Mouse (Mus musculus) midbrain, embryonic 12.5 days (tissue): ENCODE measurements at regions not wholly inside any gene's neighbourhood (a gene's known extent, or its start where the extent isn't known, plus 50 kb on each side); places are given as distances from the start of the nearest gene placed in this dataset.

Source experiments
- ATAC-seq: fragments of 200-750 bp; cut with Nextera tagmentation; 2 replicates; pipeline ENCODE4 v1.8.0; 2017; ENCODE audit warnings: low read depth, moderate TSS enrichment, moderate library complexity; ENCODE audit not compliant: low FRiP score
- H3K27ac ChIP-seq: fragments of 300-500 bp; sonication (generic); replicated peaks from 2 replicates; pipeline ENCODE4 v1.5.1; 2016; ENCODE audit warnings: mild to moderate bottlenecking
- H3K27me3 ChIP-seq: fragments of 300-500 bp; sonication (generic); 2 replicates; pipeline ENCODE4 v1.6.1; 2016; ENCODE audit warnings: mild to moderate bottlenecking
- H3K36me3 ChIP-seq: fragments of 300-500 bp; sonication (generic); 2 replicates; pipeline ENCODE4 v1.6.1; 2016
- H3K4me1 ChIP-seq: fragments of 300-500 bp; sonication (generic); 2 replicates; pipeline ENCODE4 v1.6.1; 2016
- H3K4me2 ChIP-seq: fragments of 300-500 bp; sonication (generic); replicated peaks from 2 replicates; pipeline ENCODE4 v1.6.1; 2016; ENCODE audit warnings: mild to moderate bottlenecking, moderate library complexity
- H3K4me3 ChIP-seq: fragments of 300-500 bp; sonication (generic); 2 replicates; pipeline ENCODE4 v1.5.1; 2016; ENCODE audit warnings: mild to moderate bottlenecking
- H3K9ac ChIP-seq: fragments of 300-500 bp; sonication (generic); replicated peaks from 2 replicates; pipeline ENCODE4 v1.6.1; 2016; ENCODE audit warnings: mild to moderate bottlenecking, moderate library complexity
- H3K9me3 ChIP-seq: fragments of 300-500 bp; sonication (generic); 2 replicates; pipeline ENCODE4 v1.6.1; 2016; ENCODE audit warnings: mild to moderate bottlenecking
- WGBS: fragments of 180-500 bp; shearing (Covaris S2); methylation state at CpG from one replicate; pipeline ENCODE4 v1.1.7; 2016; 5-methylcytosine and 5-hydroxymethylcytosine counted together

- Histone ChIP-seq H3K9ac (no peak overlapping the region), H3K27ac (peak overlapping the region; percentile 4; the same call in 1 of the 2 replicates), H3K36me3 (no peaks in the 10 kb centered on the region), H3K4me1 (no peaks in the 10 kb centered on the region), H3K9me3 (no peaks in the 10 kb centered on the region), H3K4me3 (no peak overlapping the region), H3K27me3 (no peaks in the 10 kb centered on the region), H3K4me2 (no peak overlapping the region)
- ATAC-seq = peak; percentile 83
- WGBS = 42% methylated on average over 11 of the region's 11 CpGs
Observed at GRCm38 (mm10) chr12:35313191-35313925, 221.5 kb downstream of the Ahr start.

DNA sequence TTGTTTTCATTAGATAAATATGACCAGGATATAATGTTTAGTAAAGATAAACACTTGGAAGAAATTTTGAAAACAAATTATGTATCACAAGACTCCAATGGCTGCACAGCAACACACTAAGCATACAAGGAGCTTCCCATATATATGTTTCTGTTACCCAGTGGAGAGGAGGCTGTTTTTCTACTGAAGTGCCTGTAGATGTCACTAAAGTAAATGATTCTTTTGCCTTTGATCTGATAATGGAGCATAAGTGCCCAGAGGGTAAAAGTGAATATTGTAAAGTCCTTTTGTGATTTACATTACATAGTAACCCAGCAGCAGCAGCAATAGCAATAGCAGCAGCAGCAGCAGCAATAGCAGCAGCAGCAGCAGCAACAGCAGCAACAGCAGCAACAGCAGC is 226.3 kb downstream of the Ahr start:
- no peaks in the 10 kb centered on the region for H3K4me1 ChIP-seq
- no peak overlapping the region for H3K4me3 ChIP-seq
- H3K9me3 ChIP-seq = no peaks in the 10 kb centered on the region
- no peak overlapping the region for H3K9ac ChIP-seq
- H3K36me3 ChIP-seq = no peaks in the 10 kb centered on the region
- no peak overlapping the region for H3K4me2 ChIP-seq
- no peak overlapping the region for H3K27ac ChIP-seq
- H3K27me3 ChIP-seq = no peaks in the 10 kb centered on the region
- no peak for ATAC-seq

GRCm38 (mm10) chr12:35303764-35304717 is 230.8 kb downstream of the Ahr start:
- Histone ChIP-seq H3K27me3 (no peaks in the 10 kb centered on the region), H3K9ac (no peak overlapping the region), H3K9me3 (no peaks in the 10 kb centered on the region), H3K4me3 (no peak overlapping the region), H3K4me2 (no peak overlapping the region), H3K27ac (no peak overlapping the region), H3K36me3 (no peaks in the 10 kb centered on the region), H3K4me1 (no peaks in the 10 kb centered on the region)
- WGBS = 82% methylated on average over 3 of the region's 3 CpGs
- no peak for ATAC-seq

DNA sequence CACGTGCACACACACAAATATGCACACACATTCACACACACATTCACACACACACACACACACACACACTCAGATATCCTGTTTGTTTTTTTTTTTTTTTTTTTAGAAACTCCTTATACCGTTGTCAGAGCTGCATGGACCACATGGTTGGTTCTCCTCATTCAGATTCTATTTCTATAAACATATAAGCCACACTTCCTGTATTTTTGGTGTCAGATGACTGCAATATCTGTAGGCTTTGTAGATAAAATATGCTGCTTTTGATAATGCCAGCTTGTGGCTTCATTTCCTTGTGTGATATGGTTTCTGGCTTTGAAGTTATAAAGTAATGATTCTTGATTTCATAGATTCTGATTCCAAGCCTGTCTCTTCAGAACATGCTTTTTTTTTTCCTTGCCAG is 231.7 kb downstream of the Ahr start:
- Histone ChIP-seq H3K27ac (no peak overlapping the region), H3K36me3 (no peaks in the 10 kb centered on the region), H3K4me1 (no peaks in the 10 kb centered on the region), H3K4me2 (no peak overlapping the region), H3K9me3 (no peaks in the 10 kb centered on the region), H3K4me3 (no peak overlapping the region), H3K27me3 (no peaks in the 10 kb centered on the region), H3K9ac (no peak overlapping the region)
- ATAC-seq = no peak
- WGBS = 83% methylated on average over 2 of the region's 2 CpGs

DNA sequence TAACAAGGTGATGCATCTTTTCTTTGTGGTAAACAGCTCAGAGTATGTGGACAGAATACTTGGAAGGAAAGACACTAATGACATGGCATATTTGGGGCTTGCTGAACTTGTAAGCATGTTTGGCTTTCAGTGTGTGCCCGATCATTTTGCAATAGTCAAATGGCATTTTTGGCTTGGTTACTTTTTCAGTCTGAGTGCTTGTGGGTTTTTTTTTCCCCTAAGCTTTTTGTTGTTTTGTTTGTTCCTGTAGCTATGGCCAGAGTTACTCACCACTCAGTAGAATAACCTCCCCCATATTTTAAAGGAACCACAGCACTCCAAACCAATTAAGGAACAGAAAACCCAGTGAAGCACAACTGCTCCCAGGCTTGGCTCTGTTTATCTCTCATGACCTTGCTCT is 240.2 kb downstream of the Ahr start:
- Histone ChIP-seq H3K27ac (no peak overlapping the region), H3K9ac (no peak overlapping the region), H3K9me3 (no peaks in the 10 kb centered on the region), H3K27me3 (no peaks in the 10 kb centered on the region), H3K4me2 (no peak overlapping the region), H3K4me1 (no peaks in the 10 kb centered on the region), H3K4me3 (no peak overlapping the region), H3K36me3 (no peaks in the 10 kb centered on the region)
- no peak for ATAC-seq
- 89% methylated on average over 1 of the region's 1 CpGs for WGBS

DNA sequence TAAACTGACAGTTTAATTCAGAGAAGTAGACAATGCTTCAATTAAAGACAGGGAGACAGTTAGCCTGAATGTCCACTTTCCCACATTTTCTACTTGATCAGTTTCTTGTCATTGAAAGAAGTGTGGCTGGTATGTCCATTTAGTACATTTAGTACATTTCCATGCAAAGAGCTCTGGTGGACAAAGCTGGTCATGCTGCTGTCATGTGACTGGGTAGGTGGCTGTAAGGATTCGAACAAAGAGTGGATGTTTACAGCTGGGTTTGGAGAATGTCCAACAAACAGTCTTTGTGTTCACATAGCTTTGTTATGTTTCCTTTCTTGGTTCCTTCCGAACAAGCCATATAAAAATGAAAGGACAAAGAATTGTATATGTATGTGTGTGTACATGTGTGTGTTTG is 241.3 kb downstream of the Ahr start:
- 85% methylated on average over 2 of the region's 2 CpGs for WGBS
- no peak overlapping the region for H3K27ac ChIP-seq

GRCm38 (mm10) chr12:35291941-35292341 is 242.9 kb downstream of the Ahr start:
- Histone ChIP-seq H3K27me3 (no peaks in the 10 kb centered on the region), H3K4me3 (no peak overlapping the region), H3K9ac (no peak overlapping the region), H3K9me3 (no peaks in the 10 kb centered on the region), H3K27ac (no peak overlapping the region), H3K4me2 (no peak overlapping the region), H3K36me3 (no peaks in the 10 kb centered on the region), H3K4me1 (no peaks in the 10 kb centered on the region)
- no peak for ATAC-seq
- 80% methylated on average over 6 of the region's 6 CpGs for WGBS

More for the DNA sequence above, 241.3 kb downstream of the Ahr start:
- Histone ChIP-seq H3K9ac (no peak overlapping the region), H3K27me3 (no peaks in the 10 kb centered on the region), H3K36me3 (no peaks in the 10 kb centered on the region), H3K4me2 (no peak overlapping the region), H3K9me3 (no peaks in the 10 kb centered on the region), H3K4me1 (no peaks in the 10 kb centered on the region), H3K4me3 (no peak overlapping the region)
- ATAC-seq = no peak

- ATAC-seq = no peak
- H3K27ac ChIP-seq = no peak overlapping the region
- H3K27me3 ChIP-seq = no peaks in the 10 kb centered on the region
- no peaks in the 10 kb centered on the region for H3K36me3 ChIP-seq
- no peaks in the 10 kb centered on the region for H3K4me1 ChIP-seq
- H3K4me2 ChIP-seq = no peak overlapping the region
- H3K9me3 ChIP-seq = no peaks in the 10 kb centered on the region
- no peak overlapping the region for H3K4me3 ChIP-seq
- 79% methylated on average over 2 of the region's 2 CpGs for WGBS
- H3K9ac ChIP-seq = no peak overlapping the region
Observed at GRCm38 (mm10) chr12:35287974-35288373, 241.0 kb downstream of the Snx13 start.

DNA sequence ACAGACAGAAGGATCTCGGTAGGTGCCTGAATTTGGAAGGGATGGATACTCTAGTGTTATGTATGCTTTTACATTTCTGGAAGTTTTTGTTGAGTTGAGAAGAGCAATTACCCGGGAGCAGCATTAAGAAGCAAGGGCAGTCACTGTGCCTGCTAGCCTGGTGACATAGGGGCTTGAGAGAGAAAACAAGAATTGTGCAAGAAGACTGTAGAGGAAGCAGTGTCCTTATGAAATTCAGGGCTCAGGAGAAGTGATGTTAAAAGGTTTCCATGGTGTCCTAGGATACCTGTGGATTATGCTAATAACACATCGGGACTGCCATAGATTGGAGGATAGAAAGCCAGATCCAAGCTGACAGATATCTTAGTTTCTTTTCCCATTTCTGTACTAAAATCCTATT is 240.6 kb downstream of the Snx13 start:
- ATAC-seq = no peak
- Histone ChIP-seq H3K27me3 (no peaks in the 10 kb centered on the region), H3K9ac (no peak overlapping the region), H3K4me1 (no peaks in the 10 kb centered on the region), H3K4me2 (no peak overlapping the region), H3K36me3 (no peaks in the 10 kb centered on the region), H3K27ac (no peak overlapping the region), H3K4me3 (no peak overlapping the region), H3K9me3 (no peaks in the 10 kb centered on the region)
- WGBS = 82% methylated on average over 3 of the region's 3 CpGs

GRCm38 (mm10) chr12:35286974-35287553 is 240.1 kb downstream of the Snx13 start:
- Histone ChIP-seq H3K4me2 (no peak overlapping the region), H3K4me3 (no peak overlapping the region), H3K9me3 (no peaks in the 10 kb centered on the region), H3K9ac (no peak overlapping the region), H3K27me3 (no peaks in the 10 kb centered on the region), H3K4me1 (no peaks in the 10 kb centered on the region), H3K36me3 (no peaks in the 10 kb centered on the region), H3K27ac (no peak overlapping the region)
- 92% methylated on average over 3 of the region's 3 CpGs for WGBS
- ATAC-seq = no peak

- H3K9me3 ChIP-seq = no peaks in the 10 kb centered on the region
- H3K36me3 ChIP-seq = no peaks in the 10 kb centered on the region
- H3K27ac ChIP-seq = no peak overlapping the region
- ATAC-seq = no peak
- H3K4me1 ChIP-seq = no peaks in the 10 kb centered on the region
- H3K4me3 ChIP-seq = no peak overlapping the region
- 71% methylated on average over 2 of the region's 2 CpGs for WGBS
- H3K4me2 ChIP-seq = no peak overlapping the region
- no peak overlapping the region for H3K9ac ChIP-seq
- H3K27me3 ChIP-seq = no peaks in the 10 kb centered on the region
Observed at GRCm38 (mm10) chr12:35284345-35284744, 237.4 kb downstream of the Snx13 start.

- no peaks in the 10 kb centered on the region for H3K36me3 ChIP-seq
- no peaks in the 10 kb centered on the region for H3K4me1 ChIP-seq
- no peaks in the 10 kb centered on the region for H3K9me3 ChIP-seq
- no peaks in the 10 kb centered on the region for H3K27me3 ChIP-seq
- no peak overlapping the region for H3K4me2 ChIP-seq
- WGBS = 65% methylated on average over 5 of the region's 5 CpGs
- H3K9ac ChIP-seq = no peak overlapping the region
- no peak overlapping the region for H3K4me3 ChIP-seq
- no peak for ATAC-seq
- H3K27ac ChIP-seq = no peak overlapping the region
Observed at GRCm38 (mm10) chr12:35283925-35284324, 236.9 kb downstream of the Snx13 start.
